Mouse (Mus musculus) mesoderm, embryonic 11.5 days (tissue): Measurements from ENCODE around the gene Plekhg2.

Source experiments
- DNase-seq: peaks from one replicate; pipeline ENCODE4 v3.0.0-alpha.2; 2012; ENCODE audit warnings: low read depth, low spot score

Gene Plekhg2

DNA sequence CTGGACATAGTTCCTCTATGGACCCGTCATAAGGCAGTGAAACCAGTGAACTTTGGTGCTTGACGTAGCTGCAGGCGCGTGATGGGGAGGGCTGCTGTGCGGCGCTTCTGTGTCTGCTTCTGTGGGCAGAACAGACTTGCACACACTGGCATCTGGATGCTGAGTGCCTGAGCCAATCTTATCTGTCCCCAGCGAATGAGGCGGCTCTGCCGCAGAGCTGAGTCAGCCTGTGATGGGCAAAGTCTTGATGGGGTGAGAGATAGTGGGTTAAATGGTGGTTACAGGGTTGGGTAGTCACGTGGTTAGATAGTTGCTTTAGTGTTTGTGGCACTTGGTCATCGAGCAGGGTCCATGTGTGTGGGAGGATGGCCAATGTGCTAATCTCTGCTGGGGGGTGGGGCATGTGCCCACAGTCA, 10.6 kb upstream of the Plekhg2 start:
- no peak for DNase-seq

DNA sequence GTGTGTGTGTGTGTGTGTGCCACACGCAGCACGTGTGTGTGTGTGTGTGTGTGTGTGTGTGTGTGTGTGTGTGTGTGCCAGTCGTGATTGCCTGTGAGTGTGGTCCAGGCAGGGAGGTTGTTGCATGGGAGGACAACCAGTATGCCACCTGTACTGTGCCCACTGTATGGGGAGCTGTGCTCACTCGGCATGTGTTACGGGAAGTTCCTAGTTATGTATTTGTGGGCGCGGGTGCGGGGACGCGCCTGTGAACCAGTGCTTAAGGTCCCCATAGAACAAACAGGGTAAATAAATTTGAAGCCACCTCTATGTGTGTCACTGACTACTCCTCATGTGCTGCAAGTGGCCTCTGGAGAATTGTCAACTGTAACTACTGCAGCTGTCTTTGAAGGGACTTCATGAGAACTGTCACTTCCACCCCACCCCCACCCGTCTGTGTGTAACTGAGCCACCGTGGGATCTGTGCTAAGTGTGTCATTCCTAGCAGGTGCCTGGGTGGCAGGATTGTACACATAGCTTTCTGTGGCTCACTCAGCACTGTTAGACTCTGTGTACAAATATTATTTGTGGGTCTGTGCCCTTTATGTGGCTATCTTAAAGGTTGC, 10.1 kb upstream of the Plekhg2 start:
- no peak for DNase-seq

DNA sequence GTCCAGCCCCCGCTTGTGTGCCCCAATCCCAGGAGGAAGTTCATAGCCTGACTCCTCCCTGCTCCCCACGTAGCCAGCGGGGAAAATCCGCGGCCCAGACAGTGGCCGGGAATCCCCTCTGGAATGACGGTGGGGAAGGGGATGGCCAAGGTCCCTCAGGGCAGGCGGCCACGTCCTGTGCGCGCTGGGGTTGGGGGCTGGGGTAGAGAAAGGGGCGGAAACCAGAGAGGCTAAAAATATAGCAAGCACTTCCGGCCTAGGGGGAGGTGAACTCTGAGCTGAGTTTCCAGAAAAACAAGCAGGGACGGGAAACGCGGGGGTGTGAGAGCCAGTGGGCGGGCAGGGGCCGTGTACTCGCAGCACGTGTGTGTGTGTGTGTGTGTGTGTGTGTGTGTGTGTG, 9.5 kb upstream of the Plekhg2 start:
- peak; percentile 80 for DNase-seq

DNA sequence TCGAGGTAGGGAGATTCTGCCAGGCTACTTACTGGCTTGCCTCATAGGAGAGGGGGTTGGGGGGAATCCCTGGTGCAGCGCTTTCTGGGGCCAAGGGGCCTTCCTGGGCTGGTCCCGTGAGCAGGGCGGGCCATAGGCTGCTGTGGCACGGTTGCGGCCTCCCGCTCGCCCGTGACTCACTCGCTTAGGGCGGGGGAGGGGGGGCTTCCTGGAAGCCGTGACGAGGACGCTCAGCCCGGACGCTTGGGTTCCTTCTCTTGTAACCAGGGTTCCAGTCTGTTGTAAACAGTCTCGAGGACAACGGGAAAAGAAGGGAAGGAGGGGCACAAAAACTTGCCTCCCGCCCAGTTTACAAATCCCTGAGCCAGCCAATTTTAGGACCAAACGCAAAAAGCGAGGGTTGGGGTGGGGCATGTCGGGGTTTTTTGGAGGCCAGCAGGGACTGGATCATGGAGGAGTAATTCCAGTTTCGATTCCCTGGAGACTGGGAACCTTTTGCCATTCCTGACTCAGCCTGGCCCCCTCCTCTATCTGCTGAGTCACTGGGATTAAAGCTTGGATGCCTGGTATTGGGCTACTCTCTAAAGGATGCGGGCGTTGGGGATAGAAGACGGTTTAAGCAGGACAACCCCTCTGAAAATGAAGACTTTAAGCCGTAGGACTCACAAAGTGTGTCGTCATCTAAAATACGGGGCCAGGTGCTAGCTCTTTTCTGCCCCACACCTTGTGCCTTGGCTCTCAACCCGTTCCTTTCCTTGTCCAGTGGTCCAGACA, 8.8 kb upstream of the Plekhg2 start:
- DNase-seq: peak; percentile 41

DNA sequence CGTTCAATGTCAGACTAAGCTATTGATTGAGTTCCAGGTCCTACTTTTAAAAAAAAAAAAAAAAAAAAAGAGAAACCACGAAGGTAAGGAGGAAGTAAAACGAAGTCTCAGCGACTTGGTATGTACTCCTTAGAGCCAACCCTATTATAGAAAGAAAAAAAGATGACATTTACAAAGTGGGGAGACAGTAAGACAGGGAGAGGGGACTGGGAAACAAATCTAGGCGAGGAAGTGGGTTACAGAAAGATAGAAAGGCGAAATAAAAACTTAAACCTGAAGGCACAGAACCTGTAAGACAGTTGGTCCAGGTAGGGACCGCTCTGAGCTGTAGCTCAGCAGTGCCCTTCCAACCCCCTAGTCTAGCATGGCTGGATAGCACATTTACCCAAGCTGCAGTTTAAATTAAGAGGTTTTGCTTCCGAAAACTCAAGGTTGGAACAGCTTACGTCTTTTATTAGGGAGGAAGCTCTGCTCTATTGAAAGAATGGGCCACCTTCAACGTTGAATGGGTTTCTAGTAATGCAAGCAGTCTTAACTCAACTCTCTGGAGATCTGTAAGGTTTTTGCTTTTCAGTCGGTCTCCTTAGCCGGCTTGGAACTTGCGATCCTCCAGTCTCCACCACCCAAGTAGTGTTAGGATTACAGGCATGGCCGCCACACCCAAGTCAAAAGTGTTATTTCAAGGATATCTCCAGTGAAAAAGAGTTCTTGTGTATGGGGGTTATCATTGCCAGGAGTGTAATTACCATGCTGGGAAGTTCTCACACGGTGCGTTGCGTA, 8.0 kb upstream of the Plekhg2 start, which contains the start of gene Zfp36:
Gene Zfp36 (minus strand): TSS at position 17 of the 780 bp plus-strand sequence.
- no peak for DNase-seq

DNA sequence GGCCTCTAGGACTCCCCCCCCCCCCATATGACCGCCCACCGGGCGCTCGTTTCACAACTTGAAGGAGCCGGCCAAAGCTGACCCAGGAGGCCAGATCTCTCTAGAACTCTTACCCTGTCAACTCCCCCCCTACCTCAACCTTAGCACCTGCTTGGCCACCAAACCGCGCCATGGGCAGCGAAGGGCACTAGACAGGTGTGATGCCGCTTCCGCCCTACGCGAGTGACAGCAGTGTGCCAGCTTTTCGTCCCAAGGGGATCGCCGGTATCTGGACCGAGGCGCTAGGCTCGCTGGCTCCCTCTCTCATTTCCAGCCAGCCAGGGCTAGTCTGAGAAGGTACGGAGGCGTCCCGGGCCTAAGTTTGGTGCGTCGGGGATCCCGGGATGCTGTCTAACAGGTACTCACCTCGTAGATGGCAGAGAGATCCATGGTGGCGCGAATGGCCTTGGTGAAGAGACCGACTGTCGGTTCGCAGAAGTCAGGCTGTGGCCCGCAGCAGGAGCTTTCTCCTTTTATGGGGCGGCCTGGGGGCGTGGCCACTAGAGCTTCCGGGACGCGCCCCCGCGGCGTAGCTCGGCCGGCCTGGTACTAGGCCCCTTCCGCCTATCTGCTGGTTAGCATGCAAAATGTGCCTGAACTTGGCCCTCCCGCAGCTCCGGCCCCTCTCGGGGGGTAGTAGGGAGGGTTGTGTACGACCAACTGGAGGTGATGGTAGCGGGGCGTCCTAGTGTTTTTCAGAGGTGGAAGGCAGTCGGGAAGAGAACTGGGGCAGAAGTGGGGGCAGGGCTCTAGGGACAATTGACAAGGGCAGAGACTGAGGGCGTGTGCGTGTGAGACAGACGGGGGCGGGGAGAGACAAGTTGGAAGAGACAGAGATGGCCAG, 6.6 kb upstream of the Plekhg2 start:
- peak; percentile 79 for DNase-seq

DNA sequence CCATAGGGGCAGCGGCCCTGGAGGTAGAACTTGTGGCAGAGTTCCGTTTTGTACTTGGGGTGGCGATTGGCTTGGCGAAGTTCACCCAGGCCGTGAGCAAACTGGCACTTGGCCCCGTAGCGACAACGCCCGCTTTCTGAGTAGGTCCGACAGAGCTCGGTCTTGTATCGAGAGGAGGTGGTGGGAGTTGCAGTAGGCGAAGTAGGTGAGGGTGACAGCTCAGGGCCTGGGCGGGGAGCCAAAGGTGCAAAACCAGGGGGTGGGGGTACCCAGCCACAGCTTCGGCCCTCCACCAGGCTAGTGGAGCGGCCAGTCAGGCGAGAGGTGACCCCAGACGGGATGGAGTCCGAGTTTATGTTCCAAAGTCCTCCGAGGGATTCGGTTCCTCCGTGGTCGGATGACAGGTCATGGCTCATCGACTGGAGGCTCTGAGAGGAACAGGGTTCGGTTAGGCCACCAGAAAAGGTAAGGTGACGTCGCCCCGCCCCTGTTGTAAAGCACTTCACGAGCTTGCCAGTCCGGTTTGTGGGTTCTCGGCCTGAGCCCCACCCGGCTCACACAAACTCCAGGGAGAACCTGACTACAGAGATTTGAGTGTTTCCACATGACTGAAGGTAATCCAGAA, 5.8 kb upstream of the Plekhg2 start:
- no peak for DNase-seq

DNA sequence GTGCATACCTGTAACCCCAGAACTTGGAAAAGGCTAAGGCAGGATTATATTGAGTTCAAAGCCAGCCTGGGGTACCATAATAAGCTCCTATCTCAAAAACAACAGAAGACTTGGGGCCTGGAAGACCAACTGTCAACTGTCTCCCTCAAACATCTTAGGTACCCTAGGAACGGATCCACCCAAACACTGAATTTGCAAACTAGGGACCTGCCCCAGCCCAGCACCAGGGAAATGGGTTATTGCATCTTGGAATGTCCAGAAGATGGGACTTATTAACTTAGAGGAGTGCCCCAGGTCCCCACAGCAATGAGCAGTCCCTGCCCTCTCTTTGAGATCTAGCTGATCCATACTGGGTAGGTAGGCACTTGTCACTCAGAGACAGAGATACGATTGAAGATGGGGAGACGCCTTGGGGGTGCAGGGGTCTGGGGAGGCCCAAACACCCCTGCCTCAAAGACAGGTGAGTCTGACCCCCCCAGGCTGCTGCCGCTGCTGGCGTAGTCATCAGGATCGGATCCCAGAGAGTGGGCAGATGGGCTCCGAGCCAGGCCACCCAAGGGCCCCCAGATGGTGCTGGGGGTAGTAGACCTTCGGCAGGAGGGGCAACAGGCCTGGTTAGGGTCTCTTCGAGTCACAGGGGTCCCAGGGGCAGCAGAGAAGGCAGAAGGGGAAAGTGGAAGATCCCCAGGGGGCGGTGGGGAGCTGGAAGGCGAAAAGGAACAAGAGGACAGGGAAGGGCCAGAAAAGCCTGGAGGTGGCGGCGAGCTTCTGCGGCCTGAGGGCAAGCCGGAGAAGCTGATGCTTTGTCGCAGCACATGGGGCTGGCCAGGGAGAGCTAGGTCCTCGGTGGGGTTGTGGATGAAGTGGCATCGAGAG, 5.0 kb upstream of the Plekhg2 start:
- no peak for DNase-seq

DNA sequence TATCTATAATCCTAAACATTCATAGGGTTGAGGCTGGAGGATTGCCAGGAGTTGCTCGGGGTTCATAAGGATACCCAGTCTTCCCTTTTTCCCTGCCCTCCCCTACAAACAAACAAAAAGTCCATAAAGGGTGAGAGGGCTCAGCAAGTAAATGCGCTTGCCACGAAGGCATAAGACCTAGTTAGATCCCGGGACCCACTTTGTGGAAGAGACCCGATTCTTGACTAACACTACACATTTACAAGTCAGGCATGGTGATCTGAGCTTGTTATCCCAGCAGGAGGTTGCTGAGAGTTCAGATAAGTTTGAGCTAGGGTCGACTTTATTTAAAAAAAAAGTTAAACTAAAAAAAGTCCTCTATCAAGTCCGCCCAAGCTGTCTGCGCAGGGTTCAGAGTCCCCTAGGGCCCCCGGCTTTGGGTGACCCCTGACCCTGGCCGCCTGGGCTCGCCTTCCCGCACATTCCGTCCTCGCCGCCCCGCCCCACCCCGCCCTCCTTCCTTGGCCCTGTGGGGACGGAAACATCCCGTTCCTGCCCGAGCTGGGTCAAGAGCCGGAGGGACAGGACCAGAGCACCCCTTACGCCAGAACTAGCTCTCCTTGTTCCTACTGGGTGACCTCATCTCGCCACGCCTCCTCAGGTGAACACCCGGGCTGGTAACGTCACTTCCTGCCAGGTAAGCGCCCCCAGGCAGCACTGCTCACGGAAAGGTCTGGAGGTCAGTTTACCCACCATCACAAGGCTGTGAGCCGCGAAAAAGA, 3.8 kb upstream of the Plekhg2 start:
- peak; percentile 39 for DNase-seq

DNA sequence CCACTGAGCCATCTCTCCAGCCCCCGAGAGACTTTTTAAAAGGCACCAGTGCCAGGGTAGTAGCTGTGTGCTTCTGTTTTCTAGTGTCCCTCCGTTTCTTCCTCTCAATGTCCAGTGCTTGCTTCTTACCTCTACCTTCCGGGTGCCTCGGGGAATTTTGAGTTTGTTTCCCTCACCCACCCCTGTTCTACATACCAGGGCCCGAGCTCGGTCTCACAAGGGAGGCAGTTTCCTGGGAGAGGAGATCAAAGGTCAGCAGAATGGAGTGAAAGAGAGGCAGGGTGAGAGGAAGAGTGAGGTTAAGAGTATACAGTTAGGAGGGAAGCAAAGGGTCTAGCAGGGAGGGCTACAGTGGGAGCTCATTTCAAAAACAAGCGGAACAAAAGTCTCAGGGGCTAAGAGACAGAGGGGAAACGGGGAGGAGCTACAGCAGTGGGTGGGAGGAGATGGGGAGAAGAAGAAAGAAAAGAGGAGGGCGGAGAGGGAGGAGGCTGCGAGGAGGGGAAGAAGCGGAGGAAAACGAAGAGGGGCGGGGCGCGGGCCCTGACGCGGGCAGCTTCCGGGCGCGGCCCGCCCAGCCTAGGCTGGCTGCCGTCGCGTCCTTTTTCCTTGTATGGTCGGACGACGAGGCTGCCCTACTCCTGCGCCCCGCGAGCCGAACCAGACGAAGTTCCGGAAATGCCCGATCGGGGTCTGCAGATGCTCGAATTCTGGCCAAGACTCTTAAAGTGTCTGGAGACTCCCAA, 3.0 kb upstream of the Plekhg2 start:
- peak; percentile 91 for DNase-seq

DNA sequence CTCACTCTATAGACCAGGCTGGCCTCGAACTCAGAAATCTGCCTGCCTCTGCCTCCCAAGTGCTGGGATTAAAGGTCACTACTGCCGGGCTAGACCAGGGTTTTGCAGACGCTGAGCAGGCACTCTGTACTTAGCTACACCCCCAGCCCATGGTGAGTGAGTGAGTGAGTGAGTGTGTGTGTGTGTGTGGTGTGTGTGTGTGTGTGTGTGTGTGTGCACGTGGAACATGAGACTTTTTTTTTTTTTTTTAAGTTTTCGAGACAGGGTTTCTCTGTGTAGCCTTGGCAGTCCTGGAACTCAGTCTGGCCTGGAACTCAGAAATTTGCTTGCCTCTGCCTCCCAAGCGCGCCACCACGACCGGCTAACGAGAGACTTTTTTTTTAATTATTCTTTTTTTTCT, 2.2 kb upstream of the Plekhg2 start:
- no peak for DNase-seq

DNA sequence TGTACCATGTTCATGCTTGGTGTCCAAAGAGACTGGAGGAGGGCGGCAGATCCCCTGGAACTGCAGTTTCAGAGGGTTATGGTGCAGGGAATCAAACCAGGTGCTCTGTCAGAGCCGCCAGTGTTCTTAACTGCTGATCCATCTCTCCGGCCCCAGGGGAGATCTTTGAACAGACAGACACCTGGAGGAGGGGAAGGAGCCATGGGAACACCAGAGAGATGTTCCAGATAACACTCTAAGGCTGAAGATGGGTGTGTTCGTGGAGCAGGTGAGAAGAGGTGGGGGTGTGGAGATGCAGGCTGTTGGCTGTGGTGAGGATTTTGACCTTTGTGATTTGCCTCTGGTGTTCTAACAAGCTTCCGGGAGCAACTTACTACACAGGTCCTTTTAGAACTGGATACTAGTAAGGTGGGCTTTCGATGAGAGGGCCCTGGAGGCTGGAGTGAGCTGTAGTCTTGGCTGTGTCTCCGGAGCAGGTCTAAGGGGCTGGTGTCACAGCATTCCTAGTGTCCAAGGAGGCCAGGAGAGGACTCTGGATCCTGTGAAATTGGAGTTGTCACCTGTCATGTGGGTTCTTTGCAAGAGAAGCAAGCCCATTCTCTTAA, 1.6 kb upstream of the Plekhg2 start:
- DNase-seq: no peak

DNA sequence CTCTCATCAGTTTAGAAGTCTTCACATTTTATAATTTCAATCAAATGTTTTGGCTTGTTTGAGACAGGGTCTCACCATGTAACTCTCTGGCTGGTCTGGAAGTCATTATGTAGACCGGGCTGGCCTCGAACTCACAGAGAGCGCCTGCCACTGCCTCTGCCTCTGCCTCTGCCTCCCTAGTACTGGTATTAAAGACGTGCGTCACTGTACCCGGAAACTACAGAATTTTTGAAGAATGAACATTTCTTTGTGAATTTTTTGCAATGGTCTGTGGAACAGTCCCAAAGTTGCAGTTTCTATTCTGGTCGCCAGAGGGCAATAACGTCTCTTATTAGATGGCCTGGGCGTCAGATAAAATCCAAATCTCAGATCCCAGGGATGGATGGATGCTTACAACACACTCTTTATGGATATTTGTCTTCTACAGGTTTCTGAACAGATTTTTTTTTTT, 757 bp upstream of the Plekhg2 start:
- peak; percentile 92 for DNase-seq

DNA sequence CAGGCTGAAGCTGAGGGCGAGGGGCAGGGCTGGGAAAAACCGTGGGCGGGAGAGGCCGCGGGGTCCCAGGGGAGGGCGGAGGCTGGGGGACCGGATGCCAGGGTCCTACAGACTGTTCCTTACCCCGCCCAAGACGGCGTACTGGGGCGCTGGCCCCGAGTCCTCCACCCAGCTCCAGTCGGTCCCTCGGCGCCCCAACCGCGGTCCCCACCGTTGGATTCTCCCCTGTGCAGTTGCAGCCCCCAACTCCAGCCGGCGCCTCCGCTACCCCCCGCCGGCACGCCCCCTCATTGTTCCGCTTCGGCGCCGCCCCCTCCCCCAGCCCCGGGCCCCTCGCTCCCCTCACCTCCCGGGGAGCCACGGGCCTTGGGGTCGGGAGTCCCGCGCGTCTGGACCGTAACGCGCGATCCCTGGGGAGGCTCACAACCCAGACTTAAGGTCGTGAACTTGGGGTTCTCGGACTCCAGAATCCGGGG, 847 bp downstream of the Plekhg2 start:
- DNase-seq: peak; percentile 43

DNA sequence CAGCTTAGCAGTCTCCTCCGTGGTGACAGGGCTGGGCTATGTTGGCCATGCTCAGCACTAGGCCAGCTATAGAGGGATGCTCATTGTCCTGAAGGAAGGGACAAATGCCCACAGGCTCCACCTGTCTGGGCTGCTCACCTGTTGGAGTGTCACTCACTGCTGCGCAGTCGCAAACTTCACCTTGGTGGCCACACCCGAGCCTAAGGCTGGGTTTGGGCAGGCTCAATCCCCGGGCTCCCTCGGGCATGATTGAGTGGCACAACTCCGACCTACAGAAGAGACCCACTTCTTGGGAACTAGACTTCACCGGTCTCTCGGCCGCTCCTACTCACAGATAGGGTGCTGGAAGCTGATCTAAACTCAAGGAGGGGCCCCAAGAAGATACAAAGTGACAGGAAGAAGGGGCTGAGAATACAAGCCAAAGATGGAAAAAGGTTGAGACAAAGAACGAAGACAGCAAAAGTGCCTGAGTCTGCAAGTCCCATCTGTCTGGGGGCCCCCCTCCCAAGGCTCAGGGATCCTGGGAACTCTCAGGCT, 1.4 kb downstream of the Plekhg2 start:
- no peak for DNase-seq

DNA sequence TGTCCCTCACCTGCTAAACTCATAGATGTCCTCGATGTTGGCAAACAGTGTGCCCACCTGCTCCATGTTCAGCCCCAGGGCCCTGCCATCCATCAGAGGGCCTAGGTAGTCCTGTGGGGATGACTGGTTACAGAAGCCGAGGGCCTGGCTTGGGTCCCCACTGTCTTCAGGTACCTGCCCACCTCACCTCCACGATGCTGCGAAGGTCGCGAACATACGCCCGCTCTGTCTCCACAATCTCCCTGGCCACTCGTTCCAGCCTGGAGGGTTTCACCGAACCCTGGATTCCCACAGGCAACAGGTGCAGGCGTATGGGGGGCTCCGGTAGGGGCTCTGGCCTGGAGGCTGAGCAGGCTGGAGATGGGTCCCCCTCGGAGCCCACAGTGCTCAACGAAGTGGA, 2.3 kb downstream of the Plekhg2 start:
- no peak for DNase-seq

DNA sequence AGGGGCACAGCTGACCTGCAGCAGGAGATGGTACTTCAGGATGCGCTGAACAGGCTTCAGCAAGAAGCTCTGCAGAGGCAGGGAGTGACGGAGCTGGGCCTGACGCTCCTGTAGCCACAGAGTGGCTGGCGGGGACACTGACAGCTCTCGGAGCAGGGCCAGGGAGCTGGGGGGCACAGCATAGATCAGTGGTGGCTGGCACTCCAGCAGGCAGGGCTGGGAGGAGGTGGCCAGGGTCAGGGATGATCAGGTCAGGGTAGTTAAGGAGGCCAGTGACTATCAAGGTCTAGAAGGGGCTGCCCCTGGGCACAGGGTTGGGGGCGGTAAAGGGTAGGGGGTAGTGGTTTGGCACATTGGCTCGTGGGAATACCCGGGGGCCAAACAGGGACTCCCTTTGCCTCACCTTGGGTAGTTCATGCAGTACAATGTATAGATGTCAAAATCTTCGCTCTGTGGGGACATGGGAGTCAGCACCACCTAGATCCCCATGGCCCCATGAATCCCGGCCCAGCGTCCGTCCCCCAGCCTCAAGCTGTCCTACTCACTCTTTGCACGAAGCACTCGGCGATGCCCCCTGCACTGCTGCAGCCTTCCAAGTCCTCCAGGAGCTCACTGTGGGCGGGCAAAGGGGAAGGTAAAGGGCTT, 4.0 kb downstream of the Plekhg2 start:
- DNase-seq: no peak
